In genomic region chr16:26157606-26158005, GRCm38 (mm10) we compare ENCODE assay signal across 16 mouse cellular contexts. TPM values are rescaled to one million over a fixed set of nuclear protein-coding genes. Genes with fewer than 3 reads are reported as not detected.
"Had no signal": no experiment of that assay in that cellular context is flagged by ENCODE, and none has a peak within 500 bp of the region (broad histone marks: within the 10 kb centered on the region; RNA-seq: fewer than 3 reads in every experiment).

No protein-coding gene starts in this region.

- H3K27me3 ChIP-seq: kidney, embryonic 15.5 days; limb, embryonic 15.5 days; midbrain, embryonic 13.5 days had no signal

- H3K27ac ChIP-seq: kidney, embryonic 15.5 days; left cerebral cortex, adult 2 months; limb, embryonic 15.5 days; liver, embryonic 14.5 days; macrophage; midbrain, embryonic 13.5 days had no signal

- H3K4me1 ChIP-seq: kidney, embryonic 15.5 days; limb, embryonic 15.5 days; midbrain, embryonic 13.5 days had no signal

- H3K9me3 ChIP-seq: kidney, embryonic 15.5 days; limb, embryonic 15.5 days; midbrain, embryonic 13.5 days had no signal

- DNase-seq: kidney, adult 8-10 months; kidney, postnatal 10 days; kidney, postnatal 36 days; layer of hippocampus, postnatal 36 days; left cerebral cortex, postnatal 4 days; liver, postnatal 0 days; lung, embryonic 14.5 days; thymus, adult 18-20 months; thymus, postnatal 36 days had no signal

- H3K4me3 ChIP-seq: kidney, embryonic 15.5 days; left cerebral cortex, adult 2 months; limb, embryonic 15.5 days; midbrain, embryonic 13.5 days had no signal

- H3K36me3 ChIP-seq: kidney, embryonic 15.5 days; limb, embryonic 15.5 days; midbrain, embryonic 13.5 days had no signal

RNA-seq across cellular contexts. Expression of gene P3h2, which starts 52.0 kb away (rescaled TPM):
- total RNA-seq: megakaryocyte, adult 5-6 weeks had no signal
